Mouse (Mus musculus) C2C12 (cell line): ENCODE measurements around the gene Gm13889.

Source experiments
- CEBPB ChIP-seq: IDR thresholded peaks from one replicate; pipeline ENCODE4 v1.6.1; 2011; ENCODE audit warnings: low read depth, mild to moderate bottlenecking, control low read depth, moderate library complexity
- CTCF ChIP-seq: IDR thresholded peaks from one replicate; pipeline ENCODE4 v1.5.1; 2011; ENCODE audit not compliant: control insufficient read depth, insufficient read depth, insufficient read length
- MAX ChIP-seq: IDR thresholded peaks from one replicate; pipeline ENCODE4 v1.6.1; 2011; ENCODE audit warnings: mild to moderate bottlenecking, control low read depth
- MYOD1 ChIP-seq: IDR thresholded peaks from one replicate; pipeline ENCODE4 v1.6.1; 2011; ENCODE audit warnings: low read depth; ENCODE audit not compliant: control insufficient read depth, insufficient read length
- MYOG ChIP-seq: IDR thresholded peaks from one replicate; pipeline ENCODE4 v1.6.1; 2011; ENCODE audit not compliant: control insufficient read depth, insufficient read length; ENCODE audit errors: extremely low read depth
- USF1 ChIP-seq: IDR thresholded peaks from one replicate; pipeline ENCODE4 v1.6.1; 2011; ENCODE audit warnings: low read depth, mild to moderate bottlenecking, control low read depth, moderate library complexity

GRCm38 (mm10) chr2:93946976-93947375, 10.0 kb downstream of the Gm13889 start:
- TF ChIP-seq MYOD1 (no peak), CTCF (no peak), USF1 (no peak), MAX (no peak), MYOG (no peak), CEBPB (no peak)
